Mouse (Mus musculus): ENCODE results near the gene Pomt1. TPM values are rescaled to one million over a fixed set of nuclear protein-coding genes. Genes with fewer than 3 reads are reported as not detected.

Pomt1 gene
- polyA plus RNA-seq, 1 experiment from 2014 or later, result 22.5 TPM

GRCm38 (mm10) chr2:32211689-32212088 lies 24.7 kb upstream of the Pomt1 start:
- 94% methylated on average over 8 of the region's 8 CpGs for WGBS
- Histone ChIP-seq H3K4me3 (no peak overlapping the region), H3K36me3 (replicated peaks) (peaks cover 100% of the 10 kb centered on the region), H3K9me3 (no peaks in the 10 kb centered on the region), H3K27me3 (replicated peaks; ENCODE audit: low read depth, poor library complexity, severe bottlenecking) (no peaks in the 10 kb centered on the region), H3K27ac (replicated peaks) (no peak overlapping the region), H3K4me1 (no peaks in the 10 kb centered on the region)
- no peak for DNase-seq (ENCODE audit: low spot score)

DNA sequence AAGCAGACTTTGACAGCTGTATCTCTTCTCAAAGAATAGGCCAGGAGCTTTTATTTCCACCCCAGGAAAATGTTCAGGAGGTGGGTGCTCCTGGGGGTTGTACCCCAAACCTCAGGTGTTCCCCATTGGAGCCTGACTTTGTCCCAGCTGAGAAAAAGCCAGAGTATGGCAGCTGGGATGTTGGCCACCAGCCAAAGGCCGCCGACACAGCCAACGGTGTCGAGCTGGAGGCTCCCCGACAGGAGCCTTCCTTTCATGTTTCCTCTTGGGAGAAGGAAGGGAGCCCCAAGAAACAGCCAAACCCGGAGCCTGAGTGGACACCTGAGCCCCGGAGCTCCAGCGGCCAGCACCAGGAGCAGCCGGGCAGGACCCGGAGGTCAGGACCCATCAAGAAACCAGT lies 23.4 kb upstream of the Pomt1 start:
- DNase-seq (ENCODE audit: low spot score), result no peak
- peaks cover 100% of the 10 kb centered on the region for H3K36me3 ChIP-seq (replicated peaks)
- no peak overlapping the region for H3K4me3 ChIP-seq
- no peaks in the 10 kb centered on the region for H3K9me3 ChIP-seq
- 95% methylated on average over 10 of the region's 10 CpGs for WGBS
- H3K27ac ChIP-seq (replicated peaks), result no peak overlapping the region
- no peaks in the 10 kb centered on the region for H3K4me1 ChIP-seq
- H3K27me3 ChIP-seq (replicated peaks; ENCODE audit: low read depth, poor library complexity, severe bottlenecking), result no peaks in the 10 kb centered on the region

- no peaks in the 10 kb centered on the region for H3K4me1 ChIP-seq
- DNase-seq (ENCODE audit: low spot score), result no peak
- H3K4me3 ChIP-seq, result no peak overlapping the region
- no peaks in the 10 kb centered on the region for H3K9me3 ChIP-seq
- 90% methylated on average over 10 of the region's 10 CpGs for WGBS
- H3K36me3 ChIP-seq (replicated peaks), result peaks cover 100% of the 10 kb centered on the region
- no peaks in the 10 kb centered on the region for H3K27me3 ChIP-seq (replicated peaks; ENCODE audit: low read depth, poor library complexity, severe bottlenecking)
- no peak overlapping the region for H3K27ac ChIP-seq (replicated peaks)
Measured at GRCm38 (mm10) chr2:32215576-32215975, 20.8 kb upstream of the Pomt1 start.

DNA sequence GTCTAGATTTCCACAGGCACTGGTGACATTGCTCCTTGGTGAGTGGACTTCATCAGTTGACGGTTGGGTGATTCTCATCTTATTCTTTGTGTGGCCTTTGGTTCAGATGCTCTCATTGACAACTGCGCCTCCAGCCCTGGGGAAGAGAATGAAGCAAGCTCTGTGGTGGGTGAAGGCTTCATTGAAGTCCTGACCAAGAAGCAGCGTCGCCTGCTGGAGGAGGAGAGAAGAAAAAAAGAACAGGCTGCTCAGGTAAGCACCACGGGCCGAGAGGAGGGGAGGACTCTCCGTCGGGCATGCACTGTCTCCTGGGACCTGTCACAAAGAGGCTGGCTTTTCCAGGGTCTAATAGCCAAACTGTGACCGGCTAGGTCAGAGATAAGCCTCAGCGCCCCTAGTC lies 19.9 kb upstream of the Pomt1 start:
- Histone ChIP-seq H3K27ac (replicated peaks) (no peak overlapping the region), H3K4me1 (no peaks in the 10 kb centered on the region), H3K9me3 (no peaks in the 10 kb centered on the region), H3K27me3 (replicated peaks; ENCODE audit: low read depth, poor library complexity, severe bottlenecking) (no peaks in the 10 kb centered on the region), H3K4me3 (no peak overlapping the region), H3K36me3 (replicated peaks) (peaks cover 100% of the 10 kb centered on the region)
- WGBS, result 85% methylated on average over 10 of the region's 10 CpGs
- DNase-seq (ENCODE audit: low spot score), result no peak

- Histone ChIP-seq H3K36me3 (replicated peaks) (peaks cover 100% of the 10 kb centered on the region), H3K27ac (replicated peaks) (no peak overlapping the region), H3K4me3 (no peak overlapping the region), H3K4me1 (no peaks in the 10 kb centered on the region), H3K9me3 (no peaks in the 10 kb centered on the region), H3K27me3 (replicated peaks; ENCODE audit: low read depth, poor library complexity, severe bottlenecking) (no peaks in the 10 kb centered on the region)
- WGBS, result 91% methylated on average over 8 of the region's 8 CpGs
- no peak for DNase-seq (ENCODE audit: low spot score)
Measured at GRCm38 (mm10) chr2:32217656-32218055, 18.7 kb upstream of the Pomt1 start.

DNA sequence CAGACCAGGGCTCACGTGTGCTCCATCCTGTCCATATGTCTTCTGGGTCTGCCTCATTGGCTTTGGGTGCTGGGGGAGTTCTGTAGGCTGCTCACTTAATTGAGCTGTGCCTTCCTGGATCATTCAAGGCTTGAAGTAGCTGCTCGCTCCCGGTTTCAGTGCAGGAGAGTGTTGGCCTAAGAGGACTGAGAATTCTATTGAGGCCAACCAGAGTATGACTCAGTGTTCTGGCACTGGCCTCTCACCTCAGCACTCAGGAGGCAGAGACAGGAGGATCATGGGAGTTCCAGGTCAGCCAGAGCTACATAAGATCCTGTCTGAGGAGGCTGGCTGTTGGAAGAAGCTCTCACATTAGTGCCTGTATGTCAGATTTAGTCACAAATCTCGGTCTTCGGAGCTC lies 18.3 kb upstream of the Pomt1 start:
- Histone ChIP-seq H3K4me1 (no peaks in the 10 kb centered on the region), H3K9me3 (no peaks in the 10 kb centered on the region), H3K36me3 (replicated peaks) (peaks cover 100% of the 10 kb centered on the region), H3K4me3 (no peak overlapping the region), H3K27ac (replicated peaks) (no peak overlapping the region), H3K27me3 (replicated peaks; ENCODE audit: low read depth, poor library complexity, severe bottlenecking) (no peaks in the 10 kb centered on the region)
- 91% methylated on average over 5 of the region's 5 CpGs for WGBS
- DNase-seq (ENCODE audit: low spot score), result no peak

DNA sequence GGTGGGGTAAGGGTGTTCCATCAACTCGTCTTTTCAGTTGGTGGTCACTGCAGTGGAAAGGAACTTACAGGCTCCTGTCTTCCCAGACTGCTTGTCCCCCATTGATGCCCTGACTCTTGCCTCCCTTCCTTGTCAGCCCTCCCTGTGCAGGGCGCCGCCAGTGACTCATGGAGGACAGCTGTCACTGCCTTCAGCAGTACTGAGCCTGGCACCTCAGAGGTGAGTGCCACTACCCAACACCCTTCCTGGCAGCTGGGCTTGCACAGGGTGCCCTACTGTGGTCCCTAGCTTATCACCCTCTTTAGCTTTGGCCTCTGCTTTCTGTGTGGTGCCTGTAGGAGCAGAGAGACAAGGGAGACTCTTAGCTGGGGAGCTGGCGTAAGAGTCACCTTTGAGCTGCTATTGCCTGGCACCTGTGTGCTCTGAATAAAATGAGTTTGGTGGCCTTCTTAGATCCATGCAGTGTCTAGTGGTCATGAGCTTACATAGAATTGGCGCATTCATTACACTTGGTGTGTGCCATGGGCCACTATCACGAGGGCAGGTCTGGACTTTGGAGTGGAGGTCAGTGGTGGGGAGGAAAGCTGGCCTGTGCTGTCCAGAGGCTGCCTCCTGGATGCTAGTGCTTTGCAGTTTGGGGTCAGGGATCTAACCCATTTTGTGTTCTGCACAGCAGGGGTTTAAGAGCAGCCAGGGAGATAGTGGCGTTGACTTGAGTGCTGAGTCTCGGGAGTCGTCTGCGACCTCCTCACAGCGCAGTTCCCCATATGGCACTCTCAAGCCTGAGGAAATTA lies 17.7 kb upstream of the Pomt1 start:
- 91% methylated on average over 11 of the region's 11 CpGs for WGBS
- no peak for DNase-seq (ENCODE audit: low spot score)
- H3K27me3 ChIP-seq (replicated peaks; ENCODE audit: low read depth, poor library complexity, severe bottlenecking), result no peaks in the 10 kb centered on the region

GRCm38 (mm10) chr2:32219501-32219900 lies 16.9 kb upstream of the Pomt1 start:
- H3K36me3 ChIP-seq (replicated peaks), result peaks cover 100% of the 10 kb centered on the region
- no peak overlapping the region for H3K4me3 ChIP-seq
- H3K4me1 ChIP-seq, result no peaks in the 10 kb centered on the region
- WGBS, result 94% methylated on average over 14 of the region's 14 CpGs
- H3K27ac ChIP-seq (replicated peaks), result no peak overlapping the region
- H3K27me3 ChIP-seq (replicated peaks; ENCODE audit: low read depth, poor library complexity, severe bottlenecking), result no peaks in the 10 kb centered on the region
- no peak for DNase-seq (ENCODE audit: low spot score)
- H3K9me3 ChIP-seq, result no peaks in the 10 kb centered on the region

More for the DNA sequence above, 17.7 kb upstream of the Pomt1 start:
- Histone ChIP-seq H3K4me1 (no peaks in the 10 kb centered on the region), H3K27ac (replicated peaks) (no peak overlapping the region), H3K9me3 (no peaks in the 10 kb centered on the region), H3K36me3 (replicated peaks) (peaks cover 100% of the 10 kb centered on the region), H3K4me3 (no peak overlapping the region)

- no peak overlapping the region for H3K4me3 ChIP-seq
- no peak for DNase-seq (ENCODE audit: low spot score)
- 90% methylated on average over 6 of the region's 6 CpGs for WGBS
- peaks cover 100% of the 10 kb centered on the region for H3K36me3 ChIP-seq (replicated peaks)
- H3K9me3 ChIP-seq, result no peaks in the 10 kb centered on the region
- H3K27me3 ChIP-seq (replicated peaks; ENCODE audit: low read depth, poor library complexity, severe bottlenecking), result no peaks in the 10 kb centered on the region
- H3K4me1 ChIP-seq, result no peaks in the 10 kb centered on the region
- no peak overlapping the region for H3K27ac ChIP-seq (replicated peaks)
Measured at GRCm38 (mm10) chr2:32220021-32220420, 16.4 kb upstream of the Pomt1 start.

DNA sequence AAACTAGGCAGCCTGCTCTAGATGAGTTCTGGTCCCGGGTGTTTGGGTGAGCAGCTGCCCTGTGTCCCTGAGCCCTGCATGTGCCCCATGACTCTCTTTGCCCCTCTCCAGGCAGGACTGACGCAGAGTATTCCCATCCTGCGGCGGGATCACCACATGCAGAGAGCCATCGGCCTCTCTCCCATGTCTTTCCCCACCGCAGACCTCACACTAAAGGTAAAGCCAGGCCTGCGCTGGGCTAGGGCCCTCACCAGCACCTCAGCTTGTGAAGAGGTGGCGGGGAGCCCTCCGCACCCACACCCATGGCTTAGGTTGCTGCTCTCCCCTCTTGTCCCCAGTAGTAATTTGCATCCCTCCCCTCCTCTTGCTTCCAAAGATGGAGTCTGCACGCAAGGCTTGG lies 15.4 kb upstream of the Pomt1 start:
- no peak for DNase-seq (ENCODE audit: low spot score)
- Histone ChIP-seq H3K27me3 (replicated peaks; ENCODE audit: low read depth, poor library complexity, severe bottlenecking) (no peaks in the 10 kb centered on the region), H3K36me3 (replicated peaks) (peaks cover 100% of the 10 kb centered on the region), H3K4me3 (no peak overlapping the region), H3K4me1 (no peaks in the 10 kb centered on the region), H3K27ac (replicated peaks) (no peak overlapping the region), H3K9me3 (no peaks in the 10 kb centered on the region)
- WGBS, result 92% methylated on average over 10 of the region's 10 CpGs

DNA sequence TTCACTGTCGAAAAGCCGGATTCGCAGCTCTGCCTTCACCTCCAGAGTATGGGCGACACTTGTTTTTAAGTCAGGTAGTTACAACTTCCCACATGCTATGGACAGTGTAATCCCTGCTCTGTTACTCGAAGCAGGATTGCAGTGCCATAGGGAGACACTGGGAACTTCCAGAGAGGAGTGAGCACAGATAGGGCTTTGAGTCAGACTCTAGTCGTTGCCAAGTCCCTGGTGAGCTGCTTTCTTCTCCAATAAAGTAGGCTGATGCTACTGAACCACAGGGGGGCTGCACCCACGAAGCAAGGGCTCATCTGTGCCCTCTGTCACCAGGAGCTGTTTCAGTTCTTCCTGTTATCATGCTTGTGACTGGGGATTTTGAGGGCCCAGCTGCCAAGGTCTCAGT lies 14.8 kb upstream of the Pomt1 start:
- Histone ChIP-seq H3K4me3 (no peak overlapping the region), H3K4me1 (no peaks in the 10 kb centered on the region), H3K36me3 (replicated peaks) (peaks cover 100% of the 10 kb centered on the region), H3K27ac (replicated peaks) (no peak overlapping the region), H3K27me3 (replicated peaks; ENCODE audit: low read depth, poor library complexity, severe bottlenecking) (no peaks in the 10 kb centered on the region), H3K9me3 (no peaks in the 10 kb centered on the region)
- DNase-seq (ENCODE audit: low spot score), result no peak
- 91% methylated on average over 7 of the region's 7 CpGs for WGBS

DNA sequence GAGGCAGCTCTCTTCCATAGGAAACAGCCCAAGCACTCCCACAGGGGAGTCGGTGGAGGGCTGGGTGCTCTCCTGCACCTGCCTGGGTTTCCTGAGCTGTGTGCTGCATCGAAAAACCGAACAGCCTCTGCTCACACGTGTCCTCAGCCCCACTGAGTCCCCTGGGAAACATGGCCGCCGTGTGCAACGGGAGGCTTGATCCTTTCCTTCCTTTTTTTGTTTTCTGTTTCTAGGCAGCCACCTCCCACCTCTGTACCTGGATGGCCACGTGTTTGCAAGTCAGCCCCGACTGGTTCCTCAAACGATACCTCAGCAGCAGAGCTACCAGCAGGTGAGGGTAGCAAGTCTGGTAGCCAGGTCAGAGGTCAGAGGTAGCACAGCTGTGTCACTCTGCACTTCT lies 14.3 kb upstream of the Pomt1 start:
- no peak overlapping the region for H3K4me3 ChIP-seq
- H3K4me1 ChIP-seq, result no peaks in the 10 kb centered on the region
- H3K9me3 ChIP-seq, result no peaks in the 10 kb centered on the region
- no peak for DNase-seq (ENCODE audit: low spot score)
- 84% methylated on average over 10 of the region's 10 CpGs for WGBS
- no peaks in the 10 kb centered on the region for H3K27me3 ChIP-seq (replicated peaks; ENCODE audit: low read depth, poor library complexity, severe bottlenecking)
- H3K36me3 ChIP-seq (replicated peaks), result peaks cover 100% of the 10 kb centered on the region
- no peak overlapping the region for H3K27ac ChIP-seq (replicated peaks)

DNA sequence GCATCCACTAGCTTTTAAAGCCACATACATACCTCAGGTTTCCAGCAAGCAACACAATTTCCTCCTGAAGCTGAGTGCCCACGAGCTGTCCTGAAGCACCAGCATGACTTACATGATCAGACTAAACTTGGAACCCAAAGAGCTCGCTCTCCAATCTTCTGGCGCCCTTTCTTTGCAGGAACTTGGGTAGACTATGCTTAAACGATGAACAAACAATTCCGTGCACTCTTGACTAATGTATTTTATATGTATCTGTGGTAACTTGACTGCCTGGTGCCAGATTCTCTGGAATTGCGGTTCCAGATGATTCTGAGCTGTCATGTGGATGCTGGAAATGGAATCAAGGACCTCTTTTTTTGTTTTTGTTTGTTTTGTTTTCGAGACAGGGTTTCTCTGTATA lies 957 bp upstream of the Pomt1 start:
- H3K36me3 ChIP-seq (replicated peaks), result peaks cover 61% of the 10 kb centered on the region
- H3K9me3 ChIP-seq, result no peaks in the 10 kb centered on the region
- H3K27me3 ChIP-seq (replicated peaks; ENCODE audit: low read depth, poor library complexity, severe bottlenecking), result no peaks in the 10 kb centered on the region
- no peak for DNase-seq (ENCODE audit: low spot score)
- peak overlapping the region; percentile 79 for H3K4me3 ChIP-seq
- 37% methylated on average over 7 of the region's 7 CpGs for WGBS
- H3K27ac ChIP-seq (replicated peaks), result peak overlapping the region; percentile 89
- H3K4me1 ChIP-seq, result peaks cover 26% of the 10 kb centered on the region

All from embryonic facial prominence, embryonic 10.5 days (tissue).